Mouse (Mus musculus) CH12.LX (cell line): ENCODE results near the gene Foxn1.

Source experiments
- CTCF ChIP-seq, 2 experiments: IDR thresholded peaks in 1 of 2; conservative IDR thresholded peaks in 1 of 2; 2 replicates each; pipeline ENCODE4 v1.5.1; 2011 to 2012; ENCODE audit warnings: low read depth in 2 of 2, low read length in 2 of 2, improper control_type of control experiment in 1 of 2, inconsistent platforms in 1 of 2, mild to moderate bottlenecking in 1 of 2, moderate library complexity in 1 of 2
- ELF1 ChIP-seq: IDR thresholded peaks from 2 replicates; pipeline ENCODE4 v1.6.1; 2014; ENCODE audit warnings: low read depth, mild to moderate bottlenecking, inconsistent platforms, low read length, improper control_type of control experiment
- EP300 ChIP-seq: IDR thresholded peaks from 2 replicates; pipeline ENCODE4 v1.6.1; 2011; ENCODE audit warnings: low read length, improper control_type of control experiment
- IRF4 ChIP-seq: IDR thresholded peaks from 2 replicates; pipeline ENCODE4 v1.6.1; 2014; ENCODE audit warnings: low read depth, mild to moderate bottlenecking, inconsistent platforms, low read length, improper control_type of control experiment
- POLR2AphosphoS2 ChIP-seq: IDR thresholded peaks from 2 replicates; pipeline ENCODE4 v1.6.1; 2011; ENCODE audit warnings: low read depth, low read length, improper control_type of control experiment
- ZC3H11A ChIP-seq: IDR thresholded peaks from 2 replicates; pipeline ENCODE4 v1.6.1; 2012; ENCODE audit warnings: low read depth, mild to moderate bottlenecking, inconsistent platforms, low read length, improper control_type of control experiment

DNA sequence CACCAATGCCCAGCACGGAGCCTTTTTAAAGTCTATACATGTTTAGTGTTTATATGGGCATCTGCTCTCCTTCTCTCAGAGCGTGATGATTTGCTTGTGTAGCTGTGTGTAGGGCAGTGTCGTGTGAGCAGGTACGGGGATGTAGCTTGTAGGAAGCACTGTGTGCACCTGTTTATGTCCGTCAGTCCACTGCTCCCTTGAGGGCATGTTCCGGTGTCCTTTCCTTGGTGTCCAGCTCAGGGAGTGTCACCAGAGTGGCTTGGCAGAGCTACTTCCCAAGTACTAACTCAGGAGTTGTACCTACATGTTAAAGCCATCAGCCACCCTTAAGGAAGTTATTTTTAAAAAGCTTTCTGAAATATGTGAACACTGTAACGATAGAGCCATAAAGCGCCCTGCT is 49.3 kb downstream of the Foxn1 start:
- no peak for TF ChIP-seq POLR2AphosphoS2
- no peak for TF ChIP-seq IRF4
- TF ChIP-seq CTCF (conservative IDR thresholded peaks at IDR 0.05 in 1 of 2, IDR thresholded peaks at IDR 0.05 in 1 of 2; ENCODE audit: low read depth in 2 of 2, low read length in 2 of 2), result no peak
- TF ChIP-seq ELF1, result no peak
- no peak for TF ChIP-seq ZC3H11A
- no peak for TF ChIP-seq EP300
